In the genomic region with DNA sequence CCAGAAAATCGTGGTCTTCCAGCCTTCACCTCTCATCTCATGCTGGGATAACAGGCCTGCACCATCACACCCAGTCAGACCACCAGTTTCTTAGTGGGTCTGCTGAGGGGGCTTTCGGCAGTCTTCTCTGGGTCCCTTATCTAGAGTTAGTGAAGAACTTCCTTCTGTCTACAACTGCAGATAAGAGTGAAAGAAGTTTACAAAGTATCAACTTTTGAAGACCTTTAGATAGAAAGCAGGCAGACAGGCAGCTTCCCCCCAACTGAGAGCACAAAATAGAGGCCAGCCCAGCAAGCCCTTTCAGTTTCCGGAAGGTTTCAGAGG, we compare ENCODE assay signal across 13 mouse cellular contexts. TPM values are rescaled to one million over a fixed set of nuclear protein-coding genes. Genes with fewer than 3 reads are reported as not detected.
DNase-seq lines count a peak whose midpoint lies in the region; ATAC-seq and TF ChIP-seq lines count a peak whose summit lies in the region.
"Had no signal": no experiment of that assay in that cellular context is flagged by ENCODE, and none has a peak within 500 bp of the region (broad histone marks: within the 10 kb centered on the region; RNA-seq: fewer than 3 reads in every experiment).

No protein-coding gene starts in this region.

- H3K4me1 ChIP-seq in heart, embryonic 16.5 days (ENCODE audit: control insufficient read depth, insufficient read depth, low read length) = peaks cover 20% of the 10 kb centered on the region
- H3K4me1 ChIP-seq in lung, postnatal 0 days (ENCODE audit: insufficient read depth, low read depth, low read length) = peaks cover 5% of the 10 kb centered on the region; the same call in 1 of the 2 replicates
- peaks cover 41% of the 10 kb centered on the region for H3K4me1 ChIP-seq in liver, embryonic 15.5 days (replicated peaks)

- H3K4me2 ChIP-seq in heart, embryonic 16.5 days (ENCODE audit: low read depth, low read length) = no peak overlapping the region
- H3K4me2 ChIP-seq in lung, postnatal 0 days (replicated peaks; ENCODE audit: low read depth, low read length) = no peak overlapping the region
- peak overlapping the region; percentile 26; the same call in 1 of the 2 replicates for H3K4me2 ChIP-seq in liver, embryonic 15.5 days

- no peak for TF ChIP-seq EP300 in lung, postnatal 0 days (IDR thresholded peaks at IDR 0.05)

- peak overlapping the region; percentile 82 for H3K27ac ChIP-seq in heart, embryonic 16.5 days (ENCODE audit: low read length)
- peak overlapping the region; percentile 51; the same call in 1 of the 2 replicates for H3K27ac ChIP-seq in lung, postnatal 0 days (ENCODE audit: low read length)
- peak overlapping the region; percentile 75 for H3K27ac ChIP-seq in liver, embryonic 15.5 days (replicated peaks)

- no peak overlapping the region for H3K9ac ChIP-seq in heart, embryonic 16.5 days (ENCODE audit: low read length)
- H3K9ac ChIP-seq in lung, postnatal 0 days (replicated peaks; ENCODE audit: low read depth) = no peak overlapping the region
- H3K9ac ChIP-seq in liver, embryonic 15.5 days = peak overlapping the region; percentile 10

- no peak for DNase-seq in heart, postnatal 4 days
- DNase-seq in lung, postnatal 0 days (ENCODE audit: low spot score) = no peak
- DNase-seq in lung, postnatal 36 days = no peak
- no peak for DNase-seq in embryo, embryonic 10 days (ENCODE audit: low spot score)
- DNase-seq in thymus, postnatal 36 days = no peak
- DNase-seq: cerebellum, adult 2 months; thymus, postnatal 14 days had no signal

- H3K27me3 ChIP-seq in heart, embryonic 16.5 days (ENCODE audit: control insufficient read depth, insufficient read depth, low read length) = no peaks in the 10 kb centered on the region
- no peaks in the 10 kb centered on the region for H3K27me3 ChIP-seq in lung, postnatal 0 days (replicated peaks; ENCODE audit: insufficient read depth, low read length)
- H3K27me3 ChIP-seq in liver, embryonic 15.5 days = peaks cover 30% of the 10 kb centered on the region
- H3K27me3 ChIP-seq: Patski had no signal

- H3K9me3 ChIP-seq in heart, embryonic 16.5 days (replicated peaks; ENCODE audit: control insufficient read depth, low read length) = no peaks in the 10 kb centered on the region
- H3K9me3 ChIP-seq in lung, postnatal 0 days (ENCODE audit: low read length) = no peaks in the 10 kb centered on the region
- no peaks in the 10 kb centered on the region for H3K9me3 ChIP-seq in liver, embryonic 15.5 days (replicated peaks)

- TF ChIP-seq CTCF in lung, postnatal 0 days (IDR thresholded peaks at IDR 0.05) = no peak

- WGBS in heart, embryonic 16.5 days = 22% methylated on average over 3 of the region's 3 CpGs
- 28% methylated on average over 3 of the region's 3 CpGs for WGBS in lung, postnatal 0 days
- WGBS in liver, embryonic 15.5 days (ENCODE audit: insufficient replicate concordance) = 13% methylated on average over 3 of the region's 3 CpGs

- ATAC-seq in heart, embryonic 16.5 days (replicated peaks; ENCODE audit: extremely low read depth, insufficient read depth, low FRiP score) = peak; percentile 38; the same call in 1 of the 2 replicates
- no peak for ATAC-seq in lung, postnatal 0 days
- peak; percentile 17; the same call in 1 of the 2 replicates for ATAC-seq in liver, embryonic 15.5 days (ENCODE audit: insufficient read depth)
- ATAC-seq: CD4-positive, CD25-positive, alpha-beta regulatory T cell, adult 4 months; inflammation-experienced regulatory T-cells, adult 6 months; midbrain, embryonic 16.5 days; Patski had no signal

- no peaks in the 10 kb centered on the region for H3K36me3 ChIP-seq in heart, embryonic 16.5 days (ENCODE audit: control insufficient read depth, insufficient read depth)
- no peaks in the 10 kb centered on the region for H3K36me3 ChIP-seq in lung, postnatal 0 days (ENCODE audit: insufficient read depth, low read length)
- H3K36me3 ChIP-seq in liver, embryonic 15.5 days (replicated peaks) = no peaks in the 10 kb centered on the region

- H3K4me3 ChIP-seq in heart, embryonic 16.5 days (ENCODE audit: low read length) = no peak overlapping the region
- H3K4me3 ChIP-seq in lung, postnatal 0 days (ENCODE audit: low read depth, low read length) = no peak overlapping the region
- no peak overlapping the region for H3K4me3 ChIP-seq in liver, embryonic 15.5 days (replicated peaks)

RNA-seq across cellular contexts. Expression of a gene that starts 24.6 kb away (rescaled TPM):
- 12.1 and 12.9 TPM in 2 replicates for polyA plus RNA-seq in heart, embryonic 16.5 days (2015; fragmentation: Nextera tagmentation; extraction: Ambion mirVana)
- total RNA-seq in heart, postnatal 4 days (2021) = 10 to 100 TPM; 69.6 to 69.9 TPM
- polyA plus RNA-seq in lung, postnatal 0 days (2015; fragmentation: Nextera tagmentation; extraction: Ambion mirVana) = 10.3 and 11.6 TPM in 2 replicates
- 17.3 and 19.8 TPM in 2 replicates for polyA plus RNA-seq in liver, embryonic 15.5 days (2015; fragmentation: Nextera tagmentation; extraction: Ambion mirVana)
